Mouse (Mus musculus) T-helper 2 cell (primary cell): Measurements from ENCODE around the gene Nid1.

ENCODE experiments used
- in situ Hi-C: fragments of 300-600 bp; cut with MboI, MseI; formaldehyde crosslinking; loops from one replicate; pipeline ENCODE4 v1.15.1; 2025; ENCODE audit warnings: high pct_unique_total_duplicates

Gene Nid1

GRCm38 (mm10) chr13:13546792-13547191 is 109.4 kb downstream of the Nid1 start:
- in situ Hi-C loops: no loop called here

- in situ Hi-C loops: no loop called here
These were observed 110.5 kb downstream of the Nid1 start for GRCm38 (mm10) chr13:13547889-13548288.

GRCm38 (mm10) chr13:13548431-13549190 is 111.3 kb downstream of the Nid1 start:
- in situ Hi-C loops: no loop called here

- in situ Hi-C loops: no loop called here
These were observed 112.6 kb downstream of the Nid1 start for GRCm38 (mm10) chr13:13549687-13550660.

DNA sequence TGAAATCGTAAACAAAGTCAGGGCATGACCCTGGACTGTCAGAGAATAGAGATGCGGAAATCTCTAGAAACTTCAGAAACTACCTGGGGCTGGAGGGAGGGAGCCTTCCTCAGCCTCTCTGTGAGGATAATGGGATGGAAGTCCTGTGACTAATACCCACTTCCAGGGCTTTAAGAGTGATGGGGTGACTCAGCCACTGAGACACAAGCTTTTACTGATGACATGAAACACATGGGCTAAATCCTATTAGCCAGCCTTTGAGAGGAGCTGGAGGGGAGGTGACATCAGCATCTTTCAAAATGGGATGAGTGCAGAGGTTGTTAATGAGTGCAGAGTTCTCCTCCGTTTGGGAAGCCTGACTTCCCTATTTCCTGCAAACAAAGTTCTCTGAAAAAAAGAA is 114.7 kb downstream of the Nid1 start:
- in situ Hi-C loops: no loop called here

- in situ Hi-C loops: no loop called here
These were observed 116.3 kb downstream of the Nid1 start for GRCm38 (mm10) chr13:13553660-13554059.

DNA sequence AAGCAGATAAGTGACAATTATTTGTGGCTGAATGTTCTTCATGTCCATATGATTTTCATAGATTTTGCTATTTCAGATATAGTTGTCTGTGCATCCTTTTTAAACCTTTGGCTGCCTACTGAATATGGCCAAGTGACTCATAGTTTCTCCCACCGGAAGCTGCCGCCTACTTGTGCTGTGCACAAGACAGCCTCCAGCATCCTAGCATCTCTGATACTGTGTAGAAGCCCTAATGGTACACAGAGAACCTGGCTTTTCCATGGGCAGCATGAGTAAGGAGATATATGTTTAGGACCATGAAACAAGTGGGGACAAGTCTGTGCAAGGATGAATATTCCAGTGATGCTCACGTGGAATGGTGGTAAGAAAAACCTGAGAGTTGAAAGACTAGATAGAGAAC is 117.8 kb downstream of the Nid1 start:
- in situ Hi-C loops: no loop called here

GRCm38 (mm10) chr13:13557001-13557743 is 119.8 kb downstream of the Nid1 start:
- in situ Hi-C loops: no loop called here

- in situ Hi-C loops: no loop called here
These were observed 120.9 kb downstream of the Nid1 start for GRCm38 (mm10) chr13:13558251-13558650.

DNA sequence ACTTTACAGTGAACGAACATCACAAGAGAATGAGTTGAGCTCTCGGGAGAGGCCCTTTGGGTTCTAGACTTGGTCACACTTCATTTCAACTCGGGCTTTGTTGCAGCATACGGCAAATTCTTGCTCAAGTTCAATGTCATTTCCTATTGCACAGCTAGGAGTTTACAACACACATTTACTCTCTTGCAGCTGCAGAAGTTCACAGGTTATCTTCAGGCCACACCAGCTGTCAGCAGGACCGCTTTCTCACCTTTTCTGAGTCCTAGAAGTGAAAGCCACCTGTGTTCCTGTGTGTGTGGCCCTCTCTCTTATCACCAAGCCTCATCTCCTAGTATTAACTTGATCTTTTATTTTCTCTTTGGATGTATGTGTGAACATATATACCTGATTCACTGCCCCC is 121.5 kb downstream of the Nid1 start:
- in situ Hi-C loops: no loop called here
